Mouse (Mus musculus): Measurements from ENCODE around the gene Magi2. TPM values are rescaled to one million over a fixed set of nuclear protein-coding genes. Genes with fewer than 3 reads are reported as not detected.

The Magi2 gene
- 52.3 and 52.8 TPM in 2 replicates for polyA plus RNA-seq (2012; rRNA removed)

DNA sequence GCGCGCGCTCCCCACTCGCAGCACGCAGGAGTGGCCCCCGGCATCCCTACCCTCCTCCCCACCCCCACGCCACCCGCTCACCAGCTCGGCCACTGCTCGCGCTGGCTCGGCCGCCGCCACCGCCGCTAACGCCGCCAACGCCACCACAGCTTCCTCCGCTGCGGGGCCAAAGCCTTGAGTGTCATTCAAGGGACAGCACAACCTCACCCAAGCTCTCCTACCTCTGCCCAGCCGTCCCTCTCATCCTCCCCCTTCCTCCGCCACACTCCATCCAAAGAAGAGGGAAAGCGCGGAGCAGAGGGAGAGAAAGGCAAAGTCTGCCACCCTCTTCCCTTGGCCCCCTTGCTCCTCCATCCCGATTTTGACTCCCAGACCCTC, at the start of gene Magi2:
Gene Magi2 (plus strand): TSS at position 171 of the 378 bp plus-strand sequence.
- Histone ChIP-seq H3K4me3 (ENCODE audit: insufficient read depth, low read length) (peak within 1 kb of the TSS; percentile 87), H3K27ac (ENCODE audit: insufficient read depth, low read length) (peak within 1 kb of the TSS; percentile 68), H3K4me1 (ENCODE audit: control insufficient read depth, insufficient read depth, low read length) (no peaks in the 10 kb centered on the region)
- TF ChIP-seq CTCF (IDR thresholded peaks at IDR 0.05; ENCODE audit: extremely low read depth, insufficient read depth, low read length) = no peak
- TF ChIP-seq POLR2A (IDR thresholded peaks at IDR 0.05; ENCODE audit: extremely low read depth, insufficient read depth, low read length) = no peak

DNA sequence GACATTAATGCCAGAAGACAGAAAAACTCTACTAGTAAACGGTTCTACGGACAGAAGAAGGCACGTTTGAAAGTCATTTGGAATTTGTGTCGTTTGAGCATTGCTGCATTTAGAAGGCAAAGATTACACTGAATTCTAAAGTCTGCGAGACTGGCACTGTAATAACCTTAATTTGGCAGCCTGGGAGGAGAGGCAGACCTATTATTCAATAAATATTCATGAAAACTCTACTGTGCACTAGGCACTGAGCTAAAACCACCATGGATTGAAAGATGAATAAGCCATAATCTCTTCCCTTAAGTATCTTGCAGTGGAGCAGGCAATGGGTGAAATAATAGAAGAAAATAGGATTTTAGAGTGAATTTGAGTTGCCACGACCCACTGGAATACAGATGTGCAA, 48.2 kb upstream of the Magi2 start:
- TF ChIP-seq POLR2A (IDR thresholded peaks at IDR 0.05; ENCODE audit: extremely low read depth, insufficient read depth, low read length) (no peak), CTCF (IDR thresholded peaks at IDR 0.05; ENCODE audit: extremely low read depth, insufficient read depth, low read length) (no peak)
- no peak overlapping the region for H3K27ac ChIP-seq (ENCODE audit: insufficient read depth, low read length)
- no peaks in the 10 kb centered on the region for H3K4me1 ChIP-seq (ENCODE audit: control insufficient read depth, insufficient read depth, low read length)
- H3K4me3 ChIP-seq (ENCODE audit: insufficient read depth, low read length) = no peak overlapping the region

GRCm38 (mm10) chr5:19186175-19186574, 40.7 kb upstream of the Magi2 start:
- Histone ChIP-seq H3K4me3 (ENCODE audit: insufficient read depth, low read length) (no peak overlapping the region), H3K4me1 (ENCODE audit: control insufficient read depth, insufficient read depth, low read length) (no peaks in the 10 kb centered on the region), H3K27ac (ENCODE audit: insufficient read depth, low read length) (no peak overlapping the region)
- TF ChIP-seq CTCF (IDR thresholded peaks at IDR 0.05; ENCODE audit: extremely low read depth, insufficient read depth, low read length) (no peak), POLR2A (IDR thresholded peaks at IDR 0.05; ENCODE audit: extremely low read depth, insufficient read depth, low read length) (no peak)

- no peak for TF ChIP-seq CTCF (IDR thresholded peaks at IDR 0.05; ENCODE audit: extremely low read depth, insufficient read depth, low read length)
- no peak for TF ChIP-seq POLR2A (IDR thresholded peaks at IDR 0.05; ENCODE audit: extremely low read depth, insufficient read depth, low read length)
- Histone ChIP-seq H3K4me3 (ENCODE audit: insufficient read depth, low read length) (no peak overlapping the region), H3K4me1 (ENCODE audit: control insufficient read depth, insufficient read depth, low read length) (no peaks in the 10 kb centered on the region), H3K27ac (ENCODE audit: insufficient read depth, low read length) (no peak overlapping the region)
Measured at GRCm38 (mm10) chr5:19211665-19212064, 15.2 kb upstream of the Magi2 start.

- Histone ChIP-seq H3K4me1 (ENCODE audit: control insufficient read depth, insufficient read depth, low read length) (no peaks in the 10 kb centered on the region), H3K4me3 (ENCODE audit: insufficient read depth, low read length) (peak overlapping the region; percentile 87), H3K27ac (ENCODE audit: insufficient read depth, low read length) (peak overlapping the region; percentile 45; the same call in 1 of the 2 replicates)
- TF ChIP-seq CTCF (IDR thresholded peaks at IDR 0.05; ENCODE audit: extremely low read depth, insufficient read depth, low read length) (no peak), POLR2A (IDR thresholded peaks at IDR 0.05; ENCODE audit: extremely low read depth, insufficient read depth, low read length) (0 out of 2 replicates have a peak, but pooled peaks have one; percentile 23)
Measured at GRCm38 (mm10) chr5:19226144-19226865, 531 bp upstream of the Magi2 start.

- peak overlapping the region; percentile 87 for H3K4me3 ChIP-seq (ENCODE audit: insufficient read depth, low read length)
- H3K4me1 ChIP-seq (ENCODE audit: control insufficient read depth, insufficient read depth, low read length) = no peaks in the 10 kb centered on the region
- TF ChIP-seq POLR2A (IDR thresholded peaks at IDR 0.05; ENCODE audit: extremely low read depth, insufficient read depth, low read length) (no peak), CTCF (IDR thresholded peaks at IDR 0.05; ENCODE audit: extremely low read depth, insufficient read depth, low read length) (no peak)
- peak overlapping the region; percentile 68 for H3K27ac ChIP-seq (ENCODE audit: insufficient read depth, low read length)
Measured at GRCm38 (mm10) chr5:19227281-19227680, 445 bp downstream of the Magi2 start.

- Histone ChIP-seq H3K4me1 (ENCODE audit: control insufficient read depth, insufficient read depth, low read length) (no peaks in the 10 kb centered on the region), H3K4me3 (ENCODE audit: insufficient read depth, low read length) (peak overlapping the region; percentile 87), H3K27ac (ENCODE audit: insufficient read depth, low read length) (peak overlapping the region; percentile 68)
- TF ChIP-seq POLR2A (IDR thresholded peaks at IDR 0.05; ENCODE audit: extremely low read depth, insufficient read depth, low read length) = no peak
- no peak for TF ChIP-seq CTCF (IDR thresholded peaks at IDR 0.05; ENCODE audit: extremely low read depth, insufficient read depth, low read length)
Measured at GRCm38 (mm10) chr5:19227791-19228331, 1.0 kb downstream of the Magi2 start.

DNA sequence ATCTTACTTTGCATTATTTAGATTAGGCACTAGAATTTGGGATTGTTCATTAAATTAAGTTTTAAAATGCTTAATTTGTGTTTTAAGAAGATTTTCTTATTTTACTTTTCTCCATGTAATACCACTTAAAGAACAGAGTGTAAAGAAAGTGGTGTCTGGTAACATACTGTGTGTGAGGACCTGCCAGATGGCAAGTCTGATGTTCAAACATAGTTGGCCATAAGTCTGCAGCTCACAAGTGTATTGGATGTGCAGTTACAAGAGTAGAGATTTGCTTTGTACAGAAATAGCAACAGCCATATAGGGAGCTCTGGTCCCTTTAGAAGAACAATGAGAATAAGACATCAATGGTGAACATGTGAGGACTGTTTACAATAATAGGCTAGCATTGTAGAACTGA, 15.0 kb downstream of the Magi2 start:
- Histone ChIP-seq H3K4me1 (ENCODE audit: control insufficient read depth, insufficient read depth, low read length) (no peaks in the 10 kb centered on the region), H3K27ac (ENCODE audit: insufficient read depth, low read length) (no peak overlapping the region), H3K4me3 (ENCODE audit: insufficient read depth, low read length) (no peak overlapping the region)
- TF ChIP-seq POLR2A (IDR thresholded peaks at IDR 0.05; ENCODE audit: extremely low read depth, insufficient read depth, low read length) (no peak), CTCF (IDR thresholded peaks at IDR 0.05; ENCODE audit: extremely low read depth, insufficient read depth, low read length) (no peak)

DNA sequence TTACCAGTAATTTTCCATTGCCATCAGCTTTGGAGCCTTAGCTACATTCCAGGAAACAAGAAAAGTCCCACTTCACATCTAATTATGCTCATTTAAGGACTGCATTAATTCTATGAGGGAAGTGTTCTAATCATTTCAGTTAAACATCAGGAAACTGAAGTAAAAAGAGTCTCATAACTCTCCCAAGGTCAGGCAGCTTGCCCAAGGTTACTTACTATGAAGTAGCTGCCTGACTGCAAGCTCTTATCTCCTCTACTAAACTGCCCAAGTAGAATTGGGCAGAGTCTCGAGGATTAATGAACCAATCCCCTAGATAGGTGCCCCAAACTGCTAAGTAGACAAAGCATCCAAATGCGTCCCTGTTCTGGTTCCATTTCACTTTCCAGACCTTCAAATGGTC, 19.6 kb downstream of the Magi2 start:
- no peak overlapping the region for H3K27ac ChIP-seq (ENCODE audit: insufficient read depth, low read length)
- TF ChIP-seq POLR2A (IDR thresholded peaks at IDR 0.05; ENCODE audit: extremely low read depth, insufficient read depth, low read length) = no peak
- no peak for TF ChIP-seq CTCF (IDR thresholded peaks at IDR 0.05; ENCODE audit: extremely low read depth, insufficient read depth, low read length)
- H3K4me1 ChIP-seq (ENCODE audit: control insufficient read depth, insufficient read depth, low read length) = no peaks in the 10 kb centered on the region
- H3K4me3 ChIP-seq (ENCODE audit: insufficient read depth, low read length) = no peak overlapping the region

GRCm38 (mm10) chr5:19247266-19247665, 20.4 kb downstream of the Magi2 start:
- TF ChIP-seq CTCF (IDR thresholded peaks at IDR 0.05; ENCODE audit: extremely low read depth, insufficient read depth, low read length) = no peak
- no peak for TF ChIP-seq POLR2A (IDR thresholded peaks at IDR 0.05; ENCODE audit: extremely low read depth, insufficient read depth, low read length)
- Histone ChIP-seq H3K27ac (ENCODE audit: insufficient read depth, low read length) (no peak overlapping the region), H3K4me1 (ENCODE audit: control insufficient read depth, insufficient read depth, low read length) (no peaks in the 10 kb centered on the region), H3K4me3 (ENCODE audit: insufficient read depth, low read length) (no peak overlapping the region)
